8 mouse cellular contexts compared by ENCODE assay signal in genomic region chr13:104517638-104518311, GRCm38 (mm10).
DNase-seq lines count a peak whose midpoint lies in the region; ATAC-seq and TF ChIP-seq lines count a peak whose summit lies in the region.

No protein-coding gene starts in this region.

- no peaks in the 10 kb centered on the region for H3K27me3 ChIP-seq in kidney, embryonic 14.5 days (ENCODE audit: control insufficient read depth, insufficient read depth, low read length)
- H3K27me3 ChIP-seq in embryonic facial prominence, embryonic 12.5 days = no peaks in the 10 kb centered on the region
- H3K27me3 ChIP-seq in hindbrain, postnatal 0 days (ENCODE audit: insufficient read depth, low read length) = no peaks in the 10 kb centered on the region
- no peaks in the 10 kb centered on the region for H3K27me3 ChIP-seq in midbrain, embryonic 15.5 days (replicated peaks)
- H3K27me3 ChIP-seq in thymus, adult 2 months (ENCODE audit: control insufficient read depth, insufficient read depth, low read length) = no peaks in the 10 kb centered on the region

- H3K4me2 ChIP-seq in kidney, embryonic 14.5 days (replicated peaks; ENCODE audit: low read depth, low read length) = peak overlapping the region; percentile 43
- H3K4me2 ChIP-seq in embryonic facial prominence, embryonic 12.5 days (replicated peaks) = peak overlapping the region; percentile 53
- H3K4me2 ChIP-seq in hindbrain, postnatal 0 days (ENCODE audit: low read depth, low read length) = peak overlapping the region; percentile 62
- H3K4me2 ChIP-seq in midbrain, embryonic 15.5 days = peak overlapping the region; percentile 80

- 0 out of 2 replicates have a peak, but pooled peaks have one; percentile 14 for TF ChIP-seq CTCF in hindbrain, postnatal 0 days (IDR thresholded peaks at IDR 0.05; ENCODE audit: low read depth)
- no peak for TF ChIP-seq CTCF in thymus, adult 2 months (IDR thresholded peaks at IDR 0.05; ENCODE audit: borderline replicate concordance, control insufficient read depth, extremely low read depth, insufficient read depth, low read length, poor library complexity)

- no peak for DNase-seq in kidney, adult 18-20 months
- DNase-seq in hindbrain, postnatal 0 days (ENCODE audit: low spot score) = peak; percentile 27
- no peak for DNase-seq in layer of hippocampus, postnatal 10 days (ENCODE audit: low spot score in 2 of 2)
- DNase-seq in kidney, postnatal 10 days = no peak
- DNase-seq in thymus, adult 2 months = no peak

- H3K9me3 ChIP-seq in kidney, embryonic 14.5 days (ENCODE audit: control insufficient read depth, low read length) = no peaks in the 10 kb centered on the region
- H3K9me3 ChIP-seq in embryonic facial prominence, embryonic 12.5 days = no peaks in the 10 kb centered on the region
- no peaks in the 10 kb centered on the region for H3K9me3 ChIP-seq in hindbrain, postnatal 0 days (ENCODE audit: low read length)
- H3K9me3 ChIP-seq in midbrain, embryonic 15.5 days = no peaks in the 10 kb centered on the region

- peak overlapping the region; percentile 21 for H3K4me3 ChIP-seq in kidney, embryonic 14.5 days (ENCODE audit: low read length)
- H3K4me3 ChIP-seq in embryonic facial prominence, embryonic 12.5 days = peak overlapping the region; percentile 24
- H3K4me3 ChIP-seq in hindbrain, postnatal 0 days (ENCODE audit: low read length) = peak overlapping the region; percentile 33
- H3K4me3 ChIP-seq in midbrain, embryonic 15.5 days = peak overlapping the region; percentile 40
- H3K4me3 ChIP-seq in thymus, adult 2 months (ENCODE audit: control insufficient read depth, insufficient read depth, low read length) = no peak overlapping the region

- peak overlapping the region; percentile 84 for H3K27ac ChIP-seq in kidney, embryonic 14.5 days (ENCODE audit: low read depth, low read length)
- peak overlapping the region; percentile 93 for H3K27ac ChIP-seq in embryonic facial prominence, embryonic 12.5 days
- peak overlapping the region; percentile 89 for H3K27ac ChIP-seq in hindbrain, postnatal 0 days
- H3K27ac ChIP-seq in midbrain, embryonic 15.5 days = peak overlapping the region; percentile 92
- no peak overlapping the region for H3K27ac ChIP-seq in thymus, adult 2 months (ENCODE audit: control insufficient read depth, insufficient read depth, low read length)

- WGBS in kidney, embryonic 14.5 days = 39% methylated on average over 15 of the region's 15 CpGs
- WGBS in embryonic facial prominence, embryonic 12.5 days = 32% methylated on average over 15 of the region's 15 CpGs
- 35% methylated on average over 15 of the region's 15 CpGs for WGBS in hindbrain, postnatal 0 days
- 43% methylated on average over 15 of the region's 15 CpGs for WGBS in midbrain, embryonic 15.5 days
- 94% methylated on average over 15 of the region's 15 CpGs for WGBS in thymus, adult 2 months

- peaks cover 16% of the 10 kb centered on the region; the same call in 1 of the 2 replicates for H3K4me1 ChIP-seq in kidney, embryonic 14.5 days (ENCODE audit: control insufficient read depth, insufficient read depth, low read length)
- peaks cover 15% of the 10 kb centered on the region for H3K4me1 ChIP-seq in embryonic facial prominence, embryonic 12.5 days
- H3K4me1 ChIP-seq in hindbrain, postnatal 0 days (ENCODE audit: insufficient read depth, low read length) = peaks cover 16% of the 10 kb centered on the region
- peaks cover 18% of the 10 kb centered on the region for H3K4me1 ChIP-seq in midbrain, embryonic 15.5 days
- H3K4me1 ChIP-seq in thymus, adult 2 months (replicated peaks; ENCODE audit: control insufficient read depth, insufficient read depth, low read length) = no peaks in the 10 kb centered on the region

- no peaks in the 10 kb centered on the region for H3K36me3 ChIP-seq in kidney, embryonic 14.5 days (ENCODE audit: control insufficient read depth, insufficient read depth, low read length)
- no peaks in the 10 kb centered on the region for H3K36me3 ChIP-seq in embryonic facial prominence, embryonic 12.5 days
- H3K36me3 ChIP-seq in hindbrain, postnatal 0 days (ENCODE audit: insufficient read depth, low read length) = no peaks in the 10 kb centered on the region
- no peaks in the 10 kb centered on the region for H3K36me3 ChIP-seq in midbrain, embryonic 15.5 days (replicated peaks)
- no peaks in the 10 kb centered on the region for H3K36me3 ChIP-seq in thymus, adult 2 months (ENCODE audit: control insufficient read depth, insufficient read depth, low read length)

- peak overlapping the region; percentile 53 for H3K9ac ChIP-seq in kidney, embryonic 14.5 days (ENCODE audit: low read depth, low read length)
- peak overlapping the region; percentile 49; the same call in 1 of the 2 replicates for H3K9ac ChIP-seq in embryonic facial prominence, embryonic 12.5 days
- peak overlapping the region; percentile 51 for H3K9ac ChIP-seq in hindbrain, postnatal 0 days (replicated peaks; ENCODE audit: low read length)
- peak overlapping the region; percentile 66 for H3K9ac ChIP-seq in midbrain, embryonic 15.5 days

- ATAC-seq in kidney, embryonic 14.5 days (ENCODE audit: low FRiP score, low TSS enrichment) = peak; percentile 77; the same call in 1 of the 2 replicates
- peak; percentile 23; the same call in 1 of the 2 replicates for ATAC-seq in embryonic facial prominence, embryonic 12.5 days (ENCODE audit: insufficient number of reproducible peaks, insufficient read depth, low FRiP score, low TSS enrichment)
- ATAC-seq in hindbrain, postnatal 0 days = no peak; the same call in 1 of the 2 replicates
- ATAC-seq in midbrain, embryonic 15.5 days (replicated peaks) = peak; percentile 2; the same call in 1 of the 2 replicates

- no peak for TF ChIP-seq POLR2A in thymus, adult 2 months (IDR thresholded peaks at IDR 0.05; ENCODE audit: control insufficient read depth, extremely low read depth, insufficient read depth, low read length, poor library complexity)
